Mouse (Mus musculus): ENCODE results near the gene R3hdm4. TPM values are rescaled to one million over a fixed set of nuclear protein-coding genes. Genes with fewer than 3 reads are reported as not detected.

The R3hdm4 gene
- polyA plus RNA-seq, 1 experiment from 2014 or later = 108 TPM

Other genes starting within 250 kb of the R3hdm4 start
- 137 and 144 TPM in 2 replicates for gene Cdc34, start 239.0 kb downstream of the R3hdm4 start, polyA plus RNA-seq (2015; fragmentation: Nextera tagmentation; extraction: Ambion mirVana)
- gene Gzmm, start 232.2 kb downstream of the R3hdm4 start, polyA plus RNA-seq (2015; fragmentation: Nextera tagmentation; extraction: Ambion mirVana) = 0.52 and 0.76 TPM in 2 replicates
- gene Bsg, start 216.7 kb downstream of the R3hdm4 start, polyA plus RNA-seq (2015; fragmentation: Nextera tagmentation; extraction: Ambion mirVana) = 1,119 and 1,131 TPM in 2 replicates
- 0.18 and 0.23 TPM in 2 replicates for gene Hcn2, start 204.6 kb downstream of the R3hdm4 start, polyA plus RNA-seq (2015; fragmentation: Nextera tagmentation; extraction: Ambion mirVana)
- 37.8 and 45.5 TPM in 2 replicates for gene Polrmt, start 174.6 kb downstream of the R3hdm4 start, polyA plus RNA-seq (2015; fragmentation: Nextera tagmentation; extraction: Ambion mirVana)
- 0.09 and 0.28 TPM in 2 replicates for gene Fgf22, start 166.1 kb downstream of the R3hdm4 start, polyA plus RNA-seq (2015; fragmentation: Nextera tagmentation; extraction: Ambion mirVana)
- gene Rnf126, start 154.3 kb downstream of the R3hdm4 start, polyA plus RNA-seq (2015; fragmentation: Nextera tagmentation; extraction: Ambion mirVana) = 89.8 and 91.6 TPM in 2 replicates
- gene Fstl3, start 143.9 kb downstream of the R3hdm4 start, polyA plus RNA-seq (2015; fragmentation: Nextera tagmentation; extraction: Ambion mirVana) = 14.0 and 16.1 TPM in 2 replicates
- 0.09 TPM in 1 of 2 replicates, not detected in the other for gene Prss57, start 130.2 kb downstream of the R3hdm4 start, polyA plus RNA-seq (2015; fragmentation: Nextera tagmentation; extraction: Ambion mirVana)
- gene Palm, start 127.6 kb downstream of the R3hdm4 start, polyA plus RNA-seq (2015; fragmentation: Nextera tagmentation; extraction: Ambion mirVana) = 48.1 and 48.5 TPM in 2 replicates
- 141 and 154 TPM in 2 replicates for gene Misp, start 100.2 kb downstream of the R3hdm4 start, polyA plus RNA-seq (2015; fragmentation: Nextera tagmentation; extraction: Ambion mirVana)
- 307 and 314 TPM in 2 replicates for gene Ptbp1, start 66.8 kb downstream of the R3hdm4 start, polyA plus RNA-seq (2015; fragmentation: Nextera tagmentation; extraction: Ambion mirVana)
- gene Prtn3, start 46.7 kb downstream of the R3hdm4 start, polyA plus RNA-seq (2015; fragmentation: Nextera tagmentation; extraction: Ambion mirVana) = 3.7 and 3.9 TPM in 2 replicates
- 31.3 and 32.7 TPM in 2 replicates for gene Plppr3, start 46.6 kb downstream of the R3hdm4 start, polyA plus RNA-seq (2015; fragmentation: Nextera tagmentation; extraction: Ambion mirVana)
- gene Elane, start 35.0 kb downstream of the R3hdm4 start, polyA plus RNA-seq (2015; fragmentation: Nextera tagmentation; extraction: Ambion mirVana) = 1.1 and 2.6 TPM in 2 replicates
- not detected in 2 replicates for gene Cfd, start 30.4 kb downstream of the R3hdm4 start, polyA plus RNA-seq (2015; fragmentation: Nextera tagmentation; extraction: Ambion mirVana)
- 37.3 and 39.8 TPM in 2 replicates for gene Med16, start 12.3 kb downstream of the R3hdm4 start, polyA plus RNA-seq (2015; fragmentation: Nextera tagmentation; extraction: Ambion mirVana)
- 17.7 TPM in 1 of 2 replicates, not detected in the other for gene Gm26602, start 10.4 kb downstream of the R3hdm4 start, polyA plus RNA-seq (2015; fragmentation: Nextera tagmentation; extraction: Ambion mirVana)
- gene Kiss1r, start 4.2 kb downstream of the R3hdm4 start, polyA plus RNA-seq (2015; fragmentation: Nextera tagmentation; extraction: Ambion mirVana) = 0.52 and 1.1 TPM in 2 replicates
- 18.7 and 19.0 TPM in 2 replicates for gene Arid3a, start 5.8 kb upstream of the R3hdm4 start, polyA plus RNA-seq (2015; fragmentation: Nextera tagmentation; extraction: Ambion mirVana)
- 90.3 and 94.8 TPM in 2 replicates for gene Wdr18, start 38.9 kb upstream of the R3hdm4 start, polyA plus RNA-seq (2015; fragmentation: Nextera tagmentation; extraction: Ambion mirVana)
- 0.11 TPM in 2 replicates for gene Grin3b, start 49.5 kb upstream of the R3hdm4 start, polyA plus RNA-seq (2015; fragmentation: Nextera tagmentation; extraction: Ambion mirVana)
- gene Tmem259, start 63.1 kb upstream of the R3hdm4 start, polyA plus RNA-seq (2015; fragmentation: Nextera tagmentation; extraction: Ambion mirVana) = 18.1 and 19.6 TPM in 2 replicates
- gene Cnn2, start 67.4 kb upstream of the R3hdm4 start, polyA plus RNA-seq (2015; fragmentation: Nextera tagmentation; extraction: Ambion mirVana) = 239 and 242 TPM in 2 replicates
- gene Abca7, start 75.3 kb upstream of the R3hdm4 start, polyA plus RNA-seq (2015; fragmentation: Nextera tagmentation; extraction: Ambion mirVana) = 3.0 and 3.7 TPM in 2 replicates
- gene Arhgap45, start 95.4 kb upstream of the R3hdm4 start, polyA plus RNA-seq (2015; fragmentation: Nextera tagmentation; extraction: Ambion mirVana) = 6.3 and 6.5 TPM in 2 replicates
- 206 and 218 TPM in 2 replicates for gene Polr2e, start 118.6 kb upstream of the R3hdm4 start, polyA plus RNA-seq (2015; fragmentation: Nextera tagmentation; extraction: Ambion mirVana)
- gene Gpx4, start 126.0 kb upstream of the R3hdm4 start, polyA plus RNA-seq (2015; fragmentation: Nextera tagmentation; extraction: Ambion mirVana) = 712 and 771 TPM in 2 replicates
- gene Sbno2, start 184.4 kb upstream of the R3hdm4 start, polyA plus RNA-seq (2015; fragmentation: Nextera tagmentation; extraction: Ambion mirVana) = 12.8 and 14.0 TPM in 2 replicates
- 14.4 and 21.2 TPM in 2 replicates for gene Stk11, start 194.6 kb upstream of the R3hdm4 start, polyA plus RNA-seq (2015; fragmentation: Nextera tagmentation; extraction: Ambion mirVana)
- gene Atp5d, start 217.4 kb upstream of the R3hdm4 start, polyA plus RNA-seq (2015; fragmentation: Nextera tagmentation; extraction: Ambion mirVana) = 701 and 737 TPM in 2 replicates
- gene Cbarp, start 219.6 kb upstream of the R3hdm4 start, polyA plus RNA-seq (2015; fragmentation: Nextera tagmentation; extraction: Ambion mirVana) = 4.8 and 5.1 TPM in 2 replicates
- gene Midn, start 227.1 kb upstream of the R3hdm4 start, polyA plus RNA-seq (2015; fragmentation: Nextera tagmentation; extraction: Ambion mirVana) = 14.1 and 16.1 TPM in 2 replicates
- gene Cirbp, start 244.8 kb upstream of the R3hdm4 start, polyA plus RNA-seq (2015; fragmentation: Nextera tagmentation; extraction: Ambion mirVana) = 69.4 and 83.9 TPM in 2 replicates